Mouse (Mus musculus) cerebellum, postnatal 10 days (tissue): Measurements from ENCODE around the gene Ccdc9b.

Experiments used
- DNase-seq, 2 experiments: peaks; one replicate each; pipeline ENCODE4 v3.0.0; 2021; ENCODE audit warnings: mixed read lengths in 2 of 2

Gene Ccdc9b

GRCm38 (mm10) chr2:118708472-118708871 lies 54.0 kb downstream of the Ccdc9b start:
- peak in 1 of 2 experiments; percentile 40 for DNase-seq

- no peak for DNase-seq
These were observed 56.0 kb downstream of the Ccdc9b start for GRCm38 (mm10) chr2:118706436-118706835.
